Mouse (Mus musculus) gastrocnemius, postnatal 14 days (tissue): ENCODE results near the gene Cers6. TPM values are rescaled to one million over a fixed set of nuclear protein-coding genes. Genes with fewer than 3 reads are reported as not detected.

Experiments
- DNase-seq: peaks from one replicate; pipeline ENCODE4 v3.0.0; 2021; ENCODE audit warnings: mixed read lengths
- intact Hi-C: fragments of 180-260 bp; cut with DNase I; formaldehyde crosslinking; loops from one replicate; pipeline ENCODE4 v1.15.1; 2025; ENCODE audit warnings: low total_unique reads
- total RNA-seq, 2 experiments: library from RNA; stranded (reverse); gene quantifications; 2 replicates each; pipeline ENCODE4 v1.2.3; 2021

The Cers6 gene
- total RNA-seq, 2 experiments from 2014 or later = 3.5 to 3.8 TPM

DNA sequence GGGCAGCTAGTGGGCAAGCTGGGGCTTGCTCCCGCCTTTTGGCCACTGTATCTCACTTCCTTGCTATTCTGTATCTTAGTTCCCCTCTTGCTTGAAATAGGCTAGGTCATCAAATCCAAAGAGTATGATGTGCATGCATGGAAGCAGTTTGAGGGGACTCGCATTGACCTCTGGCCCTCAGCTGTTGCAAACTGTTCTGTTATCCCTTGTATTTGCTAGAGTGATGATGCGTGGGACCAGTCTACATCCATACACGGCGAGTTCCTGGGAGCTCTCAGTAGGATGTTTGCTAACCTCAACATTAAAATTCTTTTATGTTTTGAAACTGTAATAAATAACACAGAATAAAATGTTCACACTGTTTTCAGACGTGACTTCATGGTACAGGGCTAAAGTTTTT is 13.3 kb downstream of the Cers6 start:
- DNase-seq = no peak
- intact Hi-C loops = no loop called here

DNA sequence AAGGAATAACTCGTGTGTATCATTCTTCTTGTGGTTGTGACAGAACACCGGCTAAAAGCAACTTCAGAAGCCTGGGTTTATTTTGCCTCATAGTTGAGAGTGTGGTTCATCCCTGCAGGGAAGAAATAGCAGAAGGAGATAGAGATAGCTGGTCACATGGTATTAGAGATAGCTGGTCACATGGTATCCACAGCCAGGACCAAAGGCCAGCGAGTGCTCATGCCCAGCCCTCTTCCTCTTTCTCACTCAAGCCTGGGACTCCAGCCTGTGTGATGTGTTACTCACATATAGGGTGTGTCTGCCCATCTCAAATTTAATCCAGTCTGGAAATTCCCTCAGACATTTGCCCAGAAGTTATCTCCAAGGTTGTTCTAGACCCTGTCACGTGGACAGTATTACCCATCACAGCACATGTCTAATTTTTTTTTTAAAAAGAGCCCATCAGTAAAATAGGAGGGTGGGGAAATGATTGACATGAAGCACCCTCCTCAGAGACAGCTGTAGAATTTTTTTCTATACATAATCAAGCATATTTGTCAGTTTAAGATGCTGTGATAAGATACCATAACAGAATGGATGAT is 17.9 kb downstream of the Cers6 start:
- intact Hi-C loops = no loop called here
- no peak for DNase-seq

DNA sequence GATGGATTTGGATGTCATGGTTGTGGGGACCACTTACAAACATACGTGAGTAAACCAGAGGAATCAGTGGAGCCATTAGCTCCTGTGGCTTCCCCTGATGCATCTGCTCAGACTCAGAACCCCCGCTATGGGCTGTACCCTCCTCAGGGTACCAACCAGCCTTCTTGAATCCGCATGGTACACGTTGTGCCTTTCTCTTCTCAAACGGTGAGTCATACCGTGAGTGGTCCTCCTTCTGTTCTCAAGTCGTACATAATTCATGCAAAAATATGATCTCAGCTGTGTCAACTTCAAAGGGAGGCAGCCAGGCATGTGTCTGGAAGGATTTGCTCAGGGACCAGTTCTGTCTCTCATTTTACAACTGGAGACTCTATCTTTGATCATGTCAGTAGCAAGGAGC is 23.3 kb downstream of the Cers6 start:
- no peak for DNase-seq
- intact Hi-C loops = no loop called here

DNA sequence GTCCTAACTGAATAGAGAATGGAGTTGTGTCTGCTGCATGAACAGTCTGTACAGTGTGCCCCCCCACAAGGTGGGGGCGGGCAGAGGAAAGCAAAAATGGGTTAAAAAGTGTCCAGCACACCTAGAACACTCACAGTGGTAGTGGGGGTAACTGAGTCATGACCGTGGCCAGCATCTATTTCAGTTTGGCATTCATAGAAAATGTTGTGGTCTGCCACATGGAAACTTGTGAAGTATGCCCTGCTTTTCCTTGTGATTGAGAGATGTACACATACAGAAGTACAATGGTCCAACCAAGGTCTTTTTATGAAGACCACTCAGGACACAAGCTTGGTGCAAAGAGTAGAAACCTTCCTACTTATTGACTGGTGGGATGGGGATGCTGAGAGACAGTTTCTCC is 24.0 kb downstream of the Cers6 start:
- no peak for DNase-seq
- intact Hi-C loops = no loop called here

DNA sequence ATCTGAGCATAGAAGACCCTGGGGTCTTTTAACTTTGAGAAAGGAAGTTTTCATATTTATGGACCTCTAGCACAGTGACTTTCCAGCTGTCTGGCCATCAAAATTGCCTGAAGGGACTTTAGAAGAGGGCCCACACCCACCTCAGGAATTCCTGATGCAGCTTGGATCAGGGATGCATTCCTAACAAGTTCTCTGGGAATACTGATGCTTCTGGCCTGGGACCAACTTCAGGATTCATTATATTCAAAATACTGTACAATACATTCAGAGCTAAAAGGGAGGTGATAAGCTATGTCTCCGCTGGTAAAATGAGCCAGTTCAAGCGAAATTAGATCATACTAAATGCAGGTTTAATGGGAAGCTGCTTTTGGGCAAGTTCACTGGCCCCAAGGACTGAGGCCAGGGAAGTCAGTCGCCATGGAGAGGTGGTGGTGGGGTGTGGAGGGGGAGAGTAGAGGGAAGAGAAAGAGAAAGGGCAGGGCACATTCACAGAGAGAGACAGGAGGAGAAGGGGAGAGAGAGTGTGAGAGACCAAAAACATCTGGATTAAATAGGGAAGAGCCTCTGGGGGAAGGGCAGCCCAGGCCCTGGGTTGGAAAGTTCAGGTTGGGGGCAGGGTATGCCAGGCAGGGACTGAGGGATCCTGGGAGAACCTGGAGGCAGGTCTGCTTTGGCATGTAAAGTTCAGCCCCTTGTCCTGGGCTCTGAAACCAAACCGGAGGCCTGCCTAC is 24.7 kb downstream of the Cers6 start:
- intact Hi-C loops = no loop called here
- peak; percentile 39 for DNase-seq

DNA sequence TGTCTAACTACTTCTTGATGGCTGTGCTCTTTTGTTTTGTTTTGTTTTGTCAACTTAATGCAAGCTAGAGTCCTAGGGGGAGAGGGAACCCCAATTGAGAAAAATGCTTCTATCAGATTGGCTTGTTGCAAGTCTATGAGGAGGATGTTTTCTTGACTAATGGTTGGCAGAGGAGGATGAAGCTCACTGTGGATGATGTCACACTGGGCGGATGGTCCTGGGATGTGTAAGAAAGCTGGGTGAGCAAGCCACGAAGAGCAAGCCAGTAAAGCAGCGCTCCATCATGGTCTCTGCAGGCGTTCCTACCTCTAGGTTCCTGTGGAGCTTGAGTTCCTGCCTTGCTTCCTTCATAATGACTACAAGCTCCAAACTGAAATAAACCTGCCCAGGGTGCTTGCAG is 25.4 kb downstream of the Cers6 start:
- intact Hi-C loops = no loop called here
- peak; percentile 18 for DNase-seq

DNA sequence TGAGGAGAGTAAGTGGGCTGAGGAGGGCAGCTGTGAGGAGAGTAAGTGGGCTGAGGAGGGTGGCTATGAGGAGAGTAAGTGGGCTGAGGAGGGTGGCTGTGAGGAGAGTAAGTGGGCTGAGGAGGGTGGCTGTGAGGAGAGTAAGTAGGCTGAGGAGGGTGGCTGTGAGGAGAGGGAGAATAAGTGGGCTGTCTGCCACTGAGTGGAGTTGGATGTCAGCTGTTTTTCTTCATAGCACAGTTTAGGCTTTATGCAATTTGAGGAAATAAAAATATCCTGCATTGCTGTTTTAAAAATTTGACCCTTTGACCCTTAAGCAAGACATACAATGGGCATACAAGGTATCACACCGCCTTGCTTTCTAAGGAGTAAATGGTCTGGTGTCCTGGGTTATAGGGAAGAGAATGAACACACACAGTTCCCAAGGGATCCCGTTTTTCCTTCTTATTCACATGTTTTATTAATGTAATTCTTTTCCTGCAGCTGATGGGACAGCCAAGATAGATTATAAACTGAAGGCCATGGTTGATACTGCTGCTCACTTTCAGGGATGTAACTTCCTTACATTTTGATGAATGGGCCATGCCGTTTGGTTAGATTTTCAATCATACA is 27.0 kb downstream of the Cers6 start:
- intact Hi-C loops = no loop called here
- no peak for DNase-seq

DNA sequence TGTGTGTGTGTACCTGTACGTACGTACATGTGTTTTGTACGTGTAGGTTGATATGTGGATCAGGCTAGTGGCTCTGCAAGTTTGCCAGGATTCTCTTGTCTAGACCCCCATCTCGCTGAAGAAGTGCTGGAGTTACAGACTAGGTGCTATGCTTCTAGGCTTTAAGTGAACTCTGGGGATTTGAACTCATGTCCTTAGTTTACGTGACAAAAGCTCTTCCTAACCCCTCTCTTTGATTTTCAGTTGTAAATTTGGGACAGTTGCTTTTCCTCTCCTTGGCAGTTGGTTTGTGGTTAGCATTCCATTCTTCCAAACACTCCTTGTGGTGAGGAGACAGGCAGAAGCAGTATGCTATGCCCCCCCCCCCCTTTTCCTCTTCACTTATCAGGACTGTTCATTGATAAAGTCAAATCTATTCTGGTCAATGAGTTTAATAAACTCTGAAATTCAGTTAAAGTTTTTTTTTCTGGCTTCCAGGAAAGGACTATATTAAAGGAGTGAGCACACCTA is 28.5 kb downstream of the Cers6 start:
- DNase-seq = no peak
- intact Hi-C loops = no loop called here

DNA sequence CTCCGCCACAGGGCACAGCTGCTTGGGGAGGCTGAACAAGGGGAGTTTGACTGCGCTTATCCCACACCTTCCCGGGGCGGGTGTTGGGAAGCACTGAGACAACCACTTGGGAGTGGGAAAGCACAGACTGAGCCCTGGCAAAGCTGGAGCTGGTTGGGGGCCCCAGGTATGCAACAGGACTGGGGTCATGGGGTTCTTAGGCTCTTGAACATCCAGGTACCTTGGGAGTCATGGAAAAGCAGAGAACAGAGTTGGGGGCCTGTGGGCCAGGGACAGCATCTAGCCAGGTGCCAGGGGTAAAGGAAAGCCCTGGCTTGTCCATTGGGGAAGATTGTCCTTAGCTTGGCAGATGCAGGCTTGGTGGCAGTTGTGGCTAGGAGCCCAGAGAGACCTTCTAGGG is 31.2 kb downstream of the Cers6 start:
- intact Hi-C loops = no loop called here
- DNase-seq = no peak

DNA sequence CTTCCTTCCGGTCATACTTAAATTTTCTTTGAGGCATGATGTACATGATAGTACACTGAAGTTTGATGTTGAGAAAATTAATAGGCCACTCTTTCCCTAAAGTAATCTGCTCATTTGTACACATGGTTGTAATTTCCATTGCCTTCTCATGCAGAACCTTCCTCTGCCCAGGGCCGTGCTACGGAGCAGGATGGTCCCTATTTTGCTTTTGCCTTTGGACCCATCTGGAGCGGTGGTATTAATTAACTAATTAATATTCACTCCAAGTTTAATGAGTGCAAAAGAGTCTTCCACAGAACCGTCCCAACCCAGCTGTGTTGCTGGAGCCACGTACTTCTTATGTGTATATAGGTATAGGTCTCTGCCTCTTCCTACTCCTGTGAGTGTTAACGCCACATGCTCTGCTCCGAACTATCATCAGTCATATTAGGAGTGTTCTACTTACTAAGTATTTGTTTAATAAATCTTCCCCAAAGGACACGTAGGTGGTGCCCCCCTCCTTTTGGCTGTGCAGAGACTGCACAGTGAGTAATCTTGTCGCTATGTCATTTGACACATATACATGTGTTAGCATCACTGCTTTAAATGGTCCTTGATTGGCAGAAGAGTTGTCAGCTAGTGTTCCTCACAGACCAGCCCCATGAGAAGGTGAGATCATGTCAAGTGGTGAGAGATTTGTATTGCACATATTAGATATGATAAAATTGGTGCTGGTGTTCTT is 34.0 kb downstream of the Cers6 start:
- no peak for DNase-seq
- intact Hi-C loops = no loop called here

DNA sequence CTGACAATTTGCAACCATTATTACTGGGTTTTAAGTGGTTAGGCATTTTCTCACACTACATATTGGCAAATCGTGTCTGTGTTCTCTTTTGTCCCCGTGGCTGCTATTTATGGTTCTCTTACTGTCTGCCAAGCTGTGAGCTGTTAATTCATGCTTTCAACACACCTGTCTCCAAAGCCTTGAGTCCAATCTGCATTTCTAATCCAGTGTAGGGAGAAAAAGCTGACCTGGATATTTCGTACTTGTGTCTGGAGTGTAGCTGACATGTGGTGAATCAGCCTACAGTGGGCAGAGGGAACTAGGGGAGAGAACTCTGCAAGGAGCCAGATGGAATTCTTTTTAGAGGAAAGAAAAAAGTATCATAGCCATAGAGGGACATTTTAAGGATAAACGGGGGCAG is 35.0 kb downstream of the Cers6 start:
- intact Hi-C loops = no loop called here
- DNase-seq = no peak

DNA sequence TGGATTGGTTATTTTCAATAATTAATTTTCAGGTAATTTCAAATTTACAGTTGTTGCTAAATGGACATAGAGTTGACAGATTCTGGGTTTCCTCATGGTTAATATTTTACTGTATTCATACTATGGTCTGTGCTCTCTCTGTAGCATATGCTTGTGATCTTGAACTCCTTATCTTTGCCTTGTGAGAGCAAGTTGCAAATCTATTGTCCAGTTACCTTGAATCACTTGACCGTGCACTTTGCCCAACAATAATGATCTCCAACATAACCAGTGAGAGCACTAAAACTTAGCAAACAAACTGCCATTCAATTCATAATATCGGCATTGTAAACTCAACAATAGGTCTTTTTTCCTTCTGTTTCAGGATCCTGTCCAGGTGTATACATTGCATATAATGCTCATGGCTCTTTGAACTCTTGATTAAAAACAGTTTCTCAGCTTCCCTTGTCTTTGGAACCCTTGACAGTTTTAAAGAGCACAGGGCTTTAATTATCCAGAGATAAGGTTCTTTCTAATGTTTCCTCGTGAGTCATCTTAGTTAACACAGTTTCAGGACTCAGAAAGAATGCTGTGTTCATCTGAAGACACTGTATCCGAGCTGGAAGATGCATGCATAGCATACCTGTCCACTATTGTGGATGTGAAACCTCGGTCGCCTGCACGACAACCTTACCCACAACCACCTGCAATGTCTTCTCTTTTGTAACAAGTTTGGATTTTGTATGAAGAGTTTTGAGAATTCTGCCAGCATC is 38.7 kb downstream of the Cers6 start:
- intact Hi-C loops = no loop called here
- DNase-seq = no peak

DNA sequence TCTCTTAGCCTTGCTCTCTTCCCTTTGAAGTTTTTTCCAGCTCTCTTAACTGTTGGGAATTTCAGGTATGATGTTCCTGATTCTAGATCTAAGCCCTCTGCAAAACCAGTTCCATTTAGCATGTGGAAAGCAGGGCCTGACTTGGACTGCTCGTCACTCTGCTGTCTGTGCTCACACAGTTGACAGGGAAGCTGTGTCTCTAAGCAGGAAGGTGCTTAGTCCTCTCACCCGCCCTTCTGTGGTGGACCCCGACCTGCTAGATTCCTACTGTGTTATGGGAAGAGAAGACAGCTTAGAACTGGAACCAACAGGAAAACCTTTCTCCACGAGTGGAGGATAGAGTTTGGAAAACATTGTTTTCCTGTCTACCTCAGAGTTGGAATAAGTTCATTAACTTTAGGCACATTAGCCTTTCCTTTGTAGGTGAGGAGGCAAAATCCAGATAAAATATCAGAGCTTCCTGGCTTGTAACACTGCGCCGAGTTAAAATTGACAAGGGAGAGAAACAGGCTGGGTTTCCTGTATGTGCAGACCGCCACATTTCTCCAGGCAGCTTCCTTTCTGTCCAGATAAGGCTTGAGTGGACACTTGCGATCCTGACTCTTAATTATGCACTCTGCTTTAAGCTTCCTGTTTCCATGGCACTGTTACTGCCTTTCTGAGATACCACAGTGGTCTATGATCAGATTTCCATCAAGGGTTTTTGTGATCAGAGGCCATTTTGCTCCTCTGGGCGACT is 39.6 kb downstream of the Cers6 start:
- intact Hi-C loops = no loop called here
- no peak for DNase-seq

DNA sequence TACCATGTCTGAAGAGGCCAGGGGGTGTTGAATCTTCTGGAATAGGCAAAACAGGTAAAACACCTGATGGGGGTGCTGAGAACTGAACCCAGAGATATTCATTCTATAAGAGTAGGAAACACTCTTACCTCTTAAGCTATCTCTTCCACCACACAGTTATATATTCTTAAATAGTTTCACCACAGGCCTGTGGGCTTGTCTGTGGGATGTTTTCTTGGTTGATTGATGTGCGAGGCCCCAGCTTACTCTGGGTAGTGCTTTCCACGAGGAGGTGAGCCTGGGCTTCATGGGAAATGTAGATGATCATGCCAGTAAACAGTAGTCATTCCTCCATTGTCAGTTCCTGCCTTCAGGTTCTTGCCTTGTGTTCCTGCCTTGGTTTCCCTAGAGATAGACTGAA is 40.5 kb downstream of the Cers6 start:
- no peak for DNase-seq
- intact Hi-C loops = no loop called here

DNA sequence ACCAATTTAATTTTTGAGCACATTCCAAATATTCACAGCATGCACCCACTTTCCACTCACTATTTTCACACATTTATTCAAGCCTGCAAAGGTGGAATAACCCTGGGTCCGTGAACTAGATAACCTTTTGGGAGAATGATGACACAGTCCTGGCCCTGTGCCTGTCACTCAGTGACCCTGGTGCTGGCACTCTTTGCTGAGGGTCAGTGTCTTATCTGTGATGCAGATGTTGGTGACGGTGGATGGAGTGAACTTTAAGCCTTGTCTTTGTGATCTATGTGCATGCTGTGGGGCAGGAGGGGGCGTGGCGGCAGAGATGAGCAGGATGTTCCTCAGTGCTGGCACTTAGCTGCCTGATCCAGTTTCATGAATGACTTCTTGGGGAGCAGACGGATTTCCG is 41.3 kb downstream of the Cers6 start:
- no peak for DNase-seq
- intact Hi-C loops = no loop called here

DNA sequence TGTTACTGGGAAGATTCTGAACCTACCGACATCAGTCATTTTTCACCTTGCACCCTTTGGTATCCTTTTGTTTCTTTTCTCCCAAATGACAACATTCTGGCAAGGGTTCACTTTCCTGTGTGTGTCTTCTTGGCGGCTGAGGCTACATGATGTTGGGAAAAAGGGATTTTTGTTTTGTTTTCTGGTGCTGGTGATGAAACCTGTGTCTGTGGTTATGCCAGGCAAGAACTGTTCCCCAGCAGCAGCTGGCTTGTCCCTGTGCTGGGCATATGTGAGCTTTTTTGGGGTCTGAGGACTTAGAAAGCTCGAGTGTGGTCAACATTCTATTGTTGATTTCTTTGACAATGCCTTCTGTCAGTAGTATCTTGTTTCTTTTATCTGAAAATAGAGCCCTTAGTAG is 45.7 kb downstream of the Cers6 start:
- intact Hi-C loops = no loop called here
- no peak for DNase-seq

DNA sequence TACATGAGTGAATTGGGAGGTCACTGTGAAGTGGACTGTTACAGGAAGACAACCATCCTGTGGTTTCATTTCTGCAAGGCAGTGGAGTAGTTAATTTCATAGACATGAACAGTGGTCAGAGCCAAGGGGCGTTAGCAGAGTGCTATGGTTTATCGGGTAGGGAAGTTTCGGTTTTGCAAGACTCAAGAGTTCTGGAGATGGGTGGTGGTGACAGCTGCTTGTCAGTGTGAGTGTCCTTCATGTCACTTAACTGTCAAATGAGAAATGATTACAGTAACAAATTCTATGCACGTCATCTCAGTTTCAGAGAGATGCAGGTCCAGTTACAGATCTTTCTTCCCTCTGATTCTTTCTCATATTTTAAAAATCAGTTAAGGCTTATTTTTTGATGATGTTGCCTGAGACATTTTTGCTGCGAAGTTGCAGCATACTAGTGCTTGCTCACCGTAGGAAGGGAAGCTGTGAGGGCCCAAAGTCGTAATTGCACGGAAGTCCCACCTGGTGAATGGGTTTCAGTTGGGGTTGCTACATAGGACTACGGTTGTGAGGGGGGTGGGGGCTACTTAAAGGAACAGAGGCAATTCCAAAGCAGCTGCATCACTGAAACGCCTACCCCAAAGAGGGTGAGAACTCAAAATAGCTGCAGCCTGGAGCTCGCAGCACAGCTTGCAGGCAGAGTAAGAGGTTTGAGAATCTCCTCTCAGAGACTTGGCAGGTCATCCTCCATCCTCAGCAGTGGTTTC is 46.7 kb downstream of the Cers6 start:
- intact Hi-C loops = no loop called here

DNA sequence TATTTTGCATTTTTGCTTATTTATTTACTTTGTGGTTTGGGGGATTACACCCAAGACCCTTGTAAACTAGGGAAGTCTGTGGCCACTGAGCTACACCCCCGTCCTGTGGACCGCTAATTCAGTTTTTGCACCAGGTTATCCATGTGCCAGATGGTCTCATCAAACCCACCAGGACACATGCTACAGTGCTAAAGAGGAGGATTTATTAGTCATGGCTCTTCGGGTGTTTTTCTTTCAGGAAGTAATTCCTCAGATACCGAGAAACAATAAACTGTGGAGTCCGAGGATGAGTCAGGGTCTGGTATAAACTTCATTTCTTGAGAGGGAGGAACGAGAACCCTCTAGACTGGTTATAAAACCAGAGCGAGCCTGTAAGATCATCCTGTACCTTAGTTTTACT is 49.5 kb downstream of the Cers6 start:
- DNase-seq = no peak
- intact Hi-C loops = no loop called here

More for the DNA sequence above, 46.7 kb downstream of the Cers6 start:
- no peak for DNase-seq
